Mouse (Mus musculus): ENCODE measurements at regions not wholly inside any gene's neighbourhood (a gene's known extent, or its start where the extent isn't known, plus 50 kb on each side); places are given as distances from the start of the nearest gene placed in this dataset.

- TF ChIP-seq POLR2A (IDR thresholded peaks at IDR 0.05; ENCODE audit: insufficient read depth, low read length) (no peak), CTCF (IDR thresholded peaks at IDR 0.05; ENCODE audit: low read depth, low read length) (no peak), EP300 (IDR thresholded peaks at IDR 0.05; ENCODE audit: insufficient read depth, low read depth, low read length) (no peak)
Measured at GRCm38 (mm10) chr7:34562160-34562559, 94.4 kb downstream of the Kctd15 start.

Data from ES-Bruce4 (cell line).